Mouse (Mus musculus): ENCODE data around the gene Slc23a3. TPM values are rescaled to one million over a fixed set of nuclear protein-coding genes. Genes with fewer than 3 reads are reported as not detected.

The Slc23a3 gene
- polyA plus RNA-seq, 1 experiment from 2014 or later = 1.4 TPM

GRCm38 (mm10) chr1:75179334-75180104 lies 45.8 kb upstream of the Slc23a3 start:
- ATAC-seq (peak; percentile 62), DNase-seq (ENCODE audit: low spot score) (peak; percentile 30)
- Histone ChIP-seq H3K4me3 (ENCODE audit: low read depth, low read length) (peak overlapping the region; percentile 52), H3K27ac (ENCODE audit: low read length) (no peak overlapping the region), H3K9me3 (ENCODE audit: low read length) (no peaks in the 10 kb centered on the region), H3K36me3 (ENCODE audit: insufficient read depth, low read length) (peaks cover 17% of the 10 kb centered on the region), H3K4me1 (ENCODE audit: insufficient read depth, low read depth, low read length) (no peaks in the 10 kb centered on the region; the same call in none of the 2 replicates), H3K9ac (replicated peaks; ENCODE audit: low read depth) (peak overlapping the region; percentile 29; the same call in 1 of the 2 replicates), H3K4me2 (replicated peaks; ENCODE audit: low read depth, low read length) (peak overlapping the region; percentile 92), H3K27me3 (replicated peaks; ENCODE audit: insufficient read depth, low read length) (no peaks in the 10 kb centered on the region)
- TF ChIP-seq EP300 (IDR thresholded peaks at IDR 0.05) (no peak), CTCF (IDR thresholded peaks at IDR 0.05) (no peak)
- 9% methylated on average over 22 of the region's 23 CpGs for WGBS

GRCm38 (mm10) chr1:75168472-75169464 lies 35.1 kb upstream of the Slc23a3 start, which contains the start of gene Zfand2b:
Zfand2b (plus strand) TSS chr1:75168646.
- peak; percentile 98 for ATAC-seq
- peaks cover 4% of the 10 kb centered on the region; the same call in 1 of the 2 replicates for H3K4me1 ChIP-seq (ENCODE audit: insufficient read depth, low read depth, low read length)

DNA sequence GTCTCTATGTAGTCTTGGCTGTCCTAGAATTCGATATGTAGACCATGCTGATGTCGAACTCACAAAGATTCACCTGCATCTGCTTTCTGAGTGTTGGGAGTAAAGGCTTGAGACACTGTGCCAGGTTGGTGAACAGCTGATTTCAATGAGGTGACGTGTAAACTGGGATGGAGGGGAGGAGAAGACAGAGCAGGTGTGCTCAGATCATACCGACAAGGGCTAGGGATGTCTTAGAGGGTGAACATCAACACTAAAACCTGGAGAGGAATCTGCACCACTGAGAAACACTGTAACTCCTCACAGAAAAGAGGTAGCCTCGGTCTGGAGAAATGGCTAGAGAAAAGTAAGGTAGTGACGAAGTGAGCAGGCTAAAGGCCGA lies 34.4 kb upstream of the Slc23a3 start:
- 7% methylated on average over 7 of the region's 7 CpGs for WGBS
- peak overlapping the region; percentile 80 for H3K4me3 ChIP-seq (ENCODE audit: low read depth, low read length)
- ATAC-seq = peak; percentile 1
- no peak for DNase-seq (ENCODE audit: low spot score)
- H3K9me3 ChIP-seq (ENCODE audit: low read length) = no peaks in the 10 kb centered on the region
- peak overlapping the region; percentile 55 for H3K4me2 ChIP-seq (replicated peaks; ENCODE audit: low read depth, low read length)
- H3K27me3 ChIP-seq (replicated peaks; ENCODE audit: insufficient read depth, low read length) = no peaks in the 10 kb centered on the region
- TF ChIP-seq CTCF (IDR thresholded peaks at IDR 0.05) = no peak
- TF ChIP-seq EP300 (IDR thresholded peaks at IDR 0.05) = no peak
- peak overlapping the region; percentile 84; the same call in 1 of the 2 replicates for H3K27ac ChIP-seq (ENCODE audit: low read length)
- peaks cover 4% of the 10 kb centered on the region; the same call in 1 of the 2 replicates for H3K4me1 ChIP-seq (ENCODE audit: insufficient read depth, low read depth, low read length)
- H3K9ac ChIP-seq (replicated peaks; ENCODE audit: low read depth) = peak overlapping the region; percentile 29; the same call in 1 of the 2 replicates
- H3K36me3 ChIP-seq (ENCODE audit: insufficient read depth, low read length) = peaks cover 25% of the 10 kb centered on the region

More at GRCm38 (mm10) chr1:75168472-75169464, 35.1 kb upstream of the Slc23a3 start, which contains the start of gene Zfand2b:
- H3K27ac ChIP-seq (ENCODE audit: low read length) = peak within 1 kb of the TSS; percentile 84
- peak within 1 kb of the TSS; percentile 56 for H3K9ac ChIP-seq (replicated peaks; ENCODE audit: low read depth)
- no peaks in the 10 kb centered on the region for H3K27me3 ChIP-seq (replicated peaks; ENCODE audit: insufficient read depth, low read length)
- peaks cover 26% of the 10 kb centered on the region for H3K36me3 ChIP-seq (ENCODE audit: insufficient read depth, low read length)
- H3K4me3 ChIP-seq (ENCODE audit: low read depth, low read length) = peak within 1 kb of the TSS; percentile 80
- H3K9me3 ChIP-seq (ENCODE audit: low read length) = no peaks in the 10 kb centered on the region
- peak within 1 kb of the TSS; percentile 55 for H3K4me2 ChIP-seq (replicated peaks; ENCODE audit: low read depth, low read length)
- peak; percentile 97 for DNase-seq (ENCODE audit: low spot score)
- TF ChIP-seq CTCF (IDR thresholded peaks at IDR 0.05) (no peak; the same call in none of the 2 replicates), EP300 (IDR thresholded peaks at IDR 0.05) (no peak)
- WGBS = 1% methylated on average over 55 of the region's 59 CpGs

DNA sequence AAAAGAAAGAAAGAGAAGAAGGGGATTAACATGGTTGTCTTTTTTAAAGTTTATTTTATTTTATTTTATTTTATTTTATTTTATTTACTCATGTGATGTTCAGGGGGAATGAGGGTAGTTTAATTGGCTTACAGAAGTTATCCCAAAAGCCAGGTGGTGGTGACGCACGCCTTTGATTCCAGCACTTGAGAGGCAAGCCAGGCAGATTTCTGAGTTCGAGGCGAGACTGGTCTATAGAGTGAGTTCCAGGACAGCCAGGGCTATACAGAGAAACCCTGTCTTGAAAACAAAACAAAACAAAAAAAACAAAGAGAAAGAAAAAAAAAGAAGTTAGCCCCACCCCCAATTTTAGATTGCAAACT lies 26.5 kb upstream of the Slc23a3 start:
- WGBS = 63% methylated on average over 4 of the region's 4 CpGs
- DNase-seq (ENCODE audit: low spot score) (no peak), ATAC-seq (no peak)
- H3K4me3 ChIP-seq (ENCODE audit: low read depth, low read length) = no peak overlapping the region
- H3K4me2 ChIP-seq (replicated peaks; ENCODE audit: low read depth, low read length) = no peak overlapping the region
- no peak overlapping the region for H3K27ac ChIP-seq (ENCODE audit: low read length)
- H3K9ac ChIP-seq (replicated peaks; ENCODE audit: low read depth) = no peak overlapping the region
- no peaks in the 10 kb centered on the region for H3K27me3 ChIP-seq (replicated peaks; ENCODE audit: insufficient read depth, low read length)
- H3K4me1 ChIP-seq (ENCODE audit: insufficient read depth, low read depth, low read length) = no peaks in the 10 kb centered on the region
- no peaks in the 10 kb centered on the region for H3K9me3 ChIP-seq (ENCODE audit: low read length)
- TF ChIP-seq EP300 (IDR thresholded peaks at IDR 0.05) (no peak), CTCF (IDR thresholded peaks at IDR 0.05) (no peak)
- H3K36me3 ChIP-seq (ENCODE audit: insufficient read depth, low read length) = no peaks in the 10 kb centered on the region

DNA sequence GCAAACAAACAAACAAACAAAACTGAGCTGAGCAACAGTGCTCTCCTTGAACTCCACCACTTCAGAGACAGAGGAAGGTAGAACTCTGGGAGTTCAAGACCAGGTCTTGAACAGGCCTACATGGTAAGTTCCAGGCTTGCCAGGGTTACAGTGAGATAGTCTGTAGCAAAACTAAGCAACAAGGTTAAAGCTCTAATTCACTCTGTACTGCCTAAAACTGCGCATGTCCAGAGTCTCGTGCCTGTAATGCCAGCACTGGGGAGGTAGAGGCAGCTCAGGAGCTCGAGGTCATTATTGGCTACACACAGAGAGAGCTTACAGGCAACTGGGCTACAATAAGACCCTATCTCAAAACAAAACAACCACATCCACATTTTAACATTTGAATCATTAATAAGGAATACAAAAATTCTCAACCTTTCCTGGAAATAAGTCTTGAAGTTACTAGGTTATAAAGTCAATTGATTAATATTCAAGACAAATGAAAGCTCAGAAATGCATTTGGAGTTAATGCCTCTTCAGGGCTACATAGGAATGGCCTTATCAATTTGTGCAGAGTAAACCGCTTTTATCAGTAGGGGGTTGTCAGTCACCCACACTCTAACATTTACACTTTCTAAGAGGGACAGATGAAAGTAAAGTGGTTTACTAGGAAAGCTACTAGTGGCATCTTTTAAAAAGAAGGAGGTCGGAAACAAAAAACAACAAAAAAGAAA lies 26.0 kb upstream of the Slc23a3 start:
- H3K36me3 ChIP-seq (ENCODE audit: insufficient read depth, low read length) = no peaks in the 10 kb centered on the region
- H3K4me3 ChIP-seq (ENCODE audit: low read depth, low read length) = no peak overlapping the region
- DNase-seq (ENCODE audit: low spot score) (no peak), ATAC-seq (no peak)
- no peak overlapping the region for H3K9ac ChIP-seq (replicated peaks; ENCODE audit: low read depth)
- H3K27ac ChIP-seq (ENCODE audit: low read length) = no peak overlapping the region
- WGBS = 48% methylated on average over 5 of the region's 5 CpGs
- no peaks in the 10 kb centered on the region for H3K9me3 ChIP-seq (ENCODE audit: low read length)
- no peak overlapping the region for H3K4me2 ChIP-seq (replicated peaks; ENCODE audit: low read depth, low read length)
- no peaks in the 10 kb centered on the region for H3K27me3 ChIP-seq (replicated peaks; ENCODE audit: insufficient read depth, low read length)
- TF ChIP-seq EP300 (IDR thresholded peaks at IDR 0.05) (no peak), CTCF (IDR thresholded peaks at IDR 0.05) (no peak)
- no peaks in the 10 kb centered on the region for H3K4me1 ChIP-seq (ENCODE audit: insufficient read depth, low read depth, low read length)
